Mouse (Mus musculus) kidney, adult 2 months (tissue): ENCODE data around the gene Itgb4.

Experiments
- CTCF ChIP-seq: fragments of 200-500 bp; conservative IDR thresholded peaks from 2 replicates; pipeline ENCODE4 v1.5.1; 2011; ENCODE audit warnings: low read depth, mild to moderate bottlenecking, control low read depth, low read length, moderate library complexity, mixed read lengths; ENCODE audit not compliant: insufficient read depth, insufficient read length
- POLR2A ChIP-seq: fragments of 200-500 bp; IDR thresholded peaks from one replicate; pipeline ENCODE4 v1.6.1; 2011; ENCODE audit warnings: low read depth, low read length, control low read depth

- no peak for TF ChIP-seq POLR2A
- no peak for TF ChIP-seq CTCF
Measured at GRCm38 (mm10) chr11:116045173-116045572, 70.7 kb downstream of the Itgb4 start.
